Mouse (Mus musculus): ENCODE data around the gene Tshz2. TPM values are rescaled to one million over a fixed set of nuclear protein-coding genes. Genes with fewer than 3 reads are reported as not detected.

The Tshz2 gene
- polyA plus RNA-seq, 2 experiments = 0.43 to 1.5 TPM

GRCm38 (mm10) chr2:169747114-169747642 lies 114.4 kb downstream of the Tshz2 start:
- TF ChIP-seq CTCF (IDR thresholded peaks at IDR 0.05; ENCODE audit: low read depth) = no peak
- no peak for TF ChIP-seq EP300 (IDR thresholded peaks at IDR 0.05; ENCODE audit: low read depth)
- H3K36me3 ChIP-seq (replicated peaks; ENCODE audit: control insufficient read depth, insufficient read depth, low read depth) = no peaks in the 10 kb centered on the region
- H3K27ac ChIP-seq = no peak overlapping the region
- ATAC-seq (ENCODE audit: insufficient read depth) = peak; percentile 70; the same call in 1 of the 2 replicates
- H3K9me3 ChIP-seq (ENCODE audit: control insufficient read depth, low read length) = no peaks in the 10 kb centered on the region
- no peak overlapping the region for H3K4me2 ChIP-seq (ENCODE audit: low read depth)
- H3K27me3 ChIP-seq (ENCODE audit: control insufficient read depth, insufficient read depth, low read length) = no peaks in the 10 kb centered on the region
- DNase-seq (ENCODE audit: low read depth in 3 of 3, low spot score in 3 of 3) = no peak
- H3K4me1 ChIP-seq (replicated peaks; ENCODE audit: control insufficient read depth in 2 of 2, insufficient read depth in 2 of 2, low read length in 1 of 2) = peaks cover 0 to 21% of the 10 kb centered on the region in 2 experiments; a peak in 3 of 4 replicates
- no peak overlapping the region for H3K4me3 ChIP-seq (ENCODE audit: insufficient read depth in 1 of 2, low read depth in 2 of 2, low read length in 2 of 2)
- 38% methylated on average over 7 of the region's 7 CpGs for WGBS (ENCODE audit: insufficient replicate concordance)
- H3K9ac ChIP-seq (replicated peaks) = no peak overlapping the region

- Histone ChIP-seq H3K9ac (replicated peaks) (no peak overlapping the region), H3K4me1 (replicated peaks; ENCODE audit: control insufficient read depth in 2 of 2, insufficient read depth in 2 of 2, low read length in 1 of 2) (peaks cover 0 to 16% of the 10 kb centered on the region in 2 experiments; a peak in 3 of 4 replicates), H3K4me2 (ENCODE audit: low read depth) (no peak overlapping the region), H3K4me3 (ENCODE audit: insufficient read depth in 1 of 2, low read depth in 2 of 2, low read length in 2 of 2) (no peak overlapping the region), H3K27ac (no peak overlapping the region), H3K9me3 (ENCODE audit: control insufficient read depth, low read length) (no peaks in the 10 kb centered on the region), H3K27me3 (ENCODE audit: control insufficient read depth, insufficient read depth, low read length) (no peaks in the 10 kb centered on the region), H3K36me3 (replicated peaks; ENCODE audit: control insufficient read depth, insufficient read depth, low read depth) (no peaks in the 10 kb centered on the region)
- TF ChIP-seq EP300 (IDR thresholded peaks at IDR 0.05; ENCODE audit: low read depth) (no peak), CTCF (IDR thresholded peaks at IDR 0.05; ENCODE audit: low read depth) (no peak)
- DNase-seq (ENCODE audit: low read depth in 3 of 3, low spot score in 3 of 3) (no peak), ATAC-seq (ENCODE audit: insufficient read depth) (no peak)
- 64% methylated on average over 16 of the region's 16 CpGs for WGBS (ENCODE audit: insufficient replicate concordance)
Measured at GRCm38 (mm10) chr2:169749331-169749945, 116.6 kb downstream of the Tshz2 start.

- Histone ChIP-seq H3K4me3 (ENCODE audit: insufficient read depth in 1 of 2, low read depth in 2 of 2, low read length in 2 of 2) (no peak overlapping the region), H3K27ac (no peak overlapping the region), H3K9ac (replicated peaks) (no peak overlapping the region), H3K4me1 (replicated peaks; ENCODE audit: control insufficient read depth in 2 of 2, insufficient read depth in 2 of 2, low read length in 1 of 2) (peaks cover 0 to 16% of the 10 kb centered on the region in 2 experiments; a peak in 3 of 4 replicates), H3K9me3 (ENCODE audit: control insufficient read depth, low read length) (no peaks in the 10 kb centered on the region), H3K27me3 (ENCODE audit: control insufficient read depth, insufficient read depth, low read length) (no peaks in the 10 kb centered on the region), H3K36me3 (replicated peaks; ENCODE audit: control insufficient read depth, insufficient read depth, low read depth) (no peaks in the 10 kb centered on the region), H3K4me2 (ENCODE audit: low read depth) (no peak overlapping the region)
- ATAC-seq (ENCODE audit: insufficient read depth) (no peak), DNase-seq (ENCODE audit: low read depth in 3 of 3, low spot score in 3 of 3) (no peak)
- no peak for TF ChIP-seq CTCF (IDR thresholded peaks at IDR 0.05; ENCODE audit: low read depth)
- TF ChIP-seq EP300 (IDR thresholded peaks at IDR 0.05; ENCODE audit: low read depth) = no peak
- 57% methylated on average over 15 of the region's 15 CpGs for WGBS (ENCODE audit: insufficient replicate concordance)
Measured at GRCm38 (mm10) chr2:169750574-169751491, 118.0 kb downstream of the Tshz2 start.

- ATAC-seq (ENCODE audit: insufficient read depth) = no peak
- no peak overlapping the region for H3K27ac ChIP-seq
- no peaks in the 10 kb centered on the region for H3K36me3 ChIP-seq (replicated peaks; ENCODE audit: control insufficient read depth, insufficient read depth, low read depth)
- H3K4me3 ChIP-seq (ENCODE audit: insufficient read depth in 1 of 2, low read depth in 2 of 2, low read length in 2 of 2) = no peak overlapping the region
- H3K4me1 ChIP-seq (replicated peaks; ENCODE audit: control insufficient read depth in 2 of 2, insufficient read depth in 2 of 2, low read length in 1 of 2) = peaks cover 0 to 14% of the 10 kb centered on the region in 2 experiments; a peak in 3 of 4 replicates
- H3K9me3 ChIP-seq (ENCODE audit: control insufficient read depth, low read length) = no peaks in the 10 kb centered on the region
- no peak overlapping the region for H3K4me2 ChIP-seq (ENCODE audit: low read depth)
- H3K9ac ChIP-seq (replicated peaks) = no peak overlapping the region
- 74% methylated on average over 9 of the region's 9 CpGs for WGBS (ENCODE audit: insufficient replicate concordance)
- no peak for DNase-seq (ENCODE audit: low read depth in 3 of 3, low spot score in 3 of 3)
- H3K27me3 ChIP-seq (ENCODE audit: control insufficient read depth, insufficient read depth, low read length) = no peaks in the 10 kb centered on the region
- TF ChIP-seq CTCF (IDR thresholded peaks at IDR 0.05; ENCODE audit: low read depth) (no peak), EP300 (IDR thresholded peaks at IDR 0.05; ENCODE audit: low read depth) (no peak)
Measured at GRCm38 (mm10) chr2:169752126-169752525, 119.3 kb downstream of the Tshz2 start.

GRCm38 (mm10) chr2:169753432-169753831 lies 120.6 kb downstream of the Tshz2 start:
- ATAC-seq (ENCODE audit: insufficient read depth) (peak; percentile 31; the same call in 1 of the 2 replicates), DNase-seq (ENCODE audit: low read depth in 3 of 3, low spot score in 3 of 3) (no peak)
- Histone ChIP-seq H3K27ac (no peak overlapping the region), H3K4me2 (ENCODE audit: low read depth) (no peak overlapping the region), H3K4me1 (replicated peaks; ENCODE audit: control insufficient read depth in 2 of 2, insufficient read depth in 2 of 2, low read length in 1 of 2) (peaks cover 0 to 10% of the 10 kb centered on the region in 2 experiments; a peak in 3 of 4 replicates), H3K36me3 (replicated peaks; ENCODE audit: control insufficient read depth, insufficient read depth, low read depth) (no peaks in the 10 kb centered on the region), H3K27me3 (ENCODE audit: control insufficient read depth, insufficient read depth, low read length) (no peaks in the 10 kb centered on the region), H3K4me3 (ENCODE audit: insufficient read depth in 1 of 2, low read depth in 2 of 2, low read length in 2 of 2) (no peak overlapping the region), H3K9me3 (ENCODE audit: control insufficient read depth, low read length) (no peaks in the 10 kb centered on the region), H3K9ac (replicated peaks) (no peak overlapping the region)
- no peak for TF ChIP-seq EP300 (IDR thresholded peaks at IDR 0.05; ENCODE audit: low read depth)
- TF ChIP-seq CTCF (IDR thresholded peaks at IDR 0.05; ENCODE audit: low read depth) = no peak
- WGBS (ENCODE audit: insufficient replicate concordance) = 62% methylated on average over 9 of the region's 9 CpGs

Data from liver, embryonic 14.5 days (tissue).